Mouse (Mus musculus) adrenal gland, postnatal 25 days (tissue): ENCODE measurements around the gene Eml6. TPM values are rescaled to one million over a fixed set of nuclear protein-coding genes. Genes with fewer than 3 reads are reported as not detected.
"Not testable (repeated sequence)": the region's sequence is repeated elsewhere in the genome, so short reads cannot be mapped to it uniquely, and the experiment has no call there.

ENCODE experiments used
- DNase-seq: peaks from one replicate; pipeline ENCODE4 v3.0.0; 2021; ENCODE audit warnings: mixed read lengths
- total RNA-seq: library from RNA; stranded (reverse); gene quantifications from 2 replicates; pipeline ENCODE4 v1.2.3, GENCODE M21; 2021

Eml6 gene
- total RNA-seq, 1 experiment from 2014 or later = 4.7 TPM

- DNase-seq = no peak
These were observed 236.8 kb downstream of the Eml6 start for GRCm38 (mm10) chr11:29788921-29789638.

GRCm38 (mm10) chr11:29788499-29788898 lies 237.3 kb downstream of the Eml6 start:
- DNase-seq = no peak

- DNase-seq = no peak
These were observed 238.4 kb downstream of the Eml6 start for GRCm38 (mm10) chr11:29787473-29787872.

GRCm38 (mm10) chr11:29786583-29787219 lies 239.1 kb downstream of the Eml6 start:
- no peak for DNase-seq

GRCm38 (mm10) chr11:29779409-29780026 lies 246.3 kb downstream of the Eml6 start:
- DNase-seq = no peak

- no peak for DNase-seq
These were observed 246.9 kb downstream of the Eml6 start for GRCm38 (mm10) chr11:29778936-29779335.

- peak; percentile 51 for DNase-seq
These were observed 247.9 kb downstream of the Eml6 start for GRCm38 (mm10) chr11:29777964-29778363.

GRCm38 (mm10) chr11:29774760-29775159 lies 251.1 kb downstream of the Eml6 start:
- DNase-seq = no peak

GRCm38 (mm10) chr11:29774296-29774695 lies 251.5 kb downstream of the Eml6 start:
- DNase-seq = no peak

- DNase-seq = peak; percentile 39
These were observed 253.6 kb downstream of the Eml6 start for GRCm38 (mm10) chr11:29772279-29772678.

- no peak for DNase-seq
These were observed 255.0 kb downstream of the Eml6 start for GRCm38 (mm10) chr11:29770666-29771400.

- DNase-seq = no peak
These were observed 257.3 kb downstream of the Eml6 start for GRCm38 (mm10) chr11:29768523-29768922.

GRCm38 (mm10) chr11:29766313-29766982 lies 259.4 kb downstream of the Eml6 start:
- DNase-seq = no peak

GRCm38 (mm10) chr11:29765063-29765462 lies 260.8 kb downstream of the Eml6 start:
- DNase-seq = no peak

- no peak for DNase-seq
These were observed 263.1 kb downstream of the Eml6 start for GRCm38 (mm10) chr11:29762768-29763167.

- DNase-seq = no peak
These were observed 264.4 kb downstream of the Eml6 start for GRCm38 (mm10) chr11:29761387-29761786.

- no peak for DNase-seq
These were observed 267.2 kb downstream of the Eml6 start for GRCm38 (mm10) chr11:29758617-29759016.

- not testable (repeated sequence) for DNase-seq
These were observed 269.8 kb downstream of the Eml6 start for GRCm38 (mm10) chr11:29756007-29756406.

- no peak for DNase-seq
These were observed 273.9 kb downstream of the Eml6 start for GRCm38 (mm10) chr11:29751648-29752611.

GRCm38 (mm10) chr11:29751013-29751412 lies 274.8 kb downstream of the Eml6 start:
- no peak for DNase-seq

GRCm38 (mm10) chr11:29749468-29749829 lies 276.4 kb downstream of the Eml6 start:
- DNase-seq = no peak
